Mouse (Mus musculus) yolk sac, embryonic 10.5 days (tissue): ENCODE measurements around the gene Mcat.
"Not testable (repeated sequence)": the region's sequence is repeated elsewhere in the genome, so short reads cannot be mapped to it uniquely, and the experiment has no call there.

Experiments
- DNase-seq: peaks from one replicate; pipeline ENCODE4 v3.0.0-alpha.2; 2017; ENCODE audit warnings: low spot score

Mcat gene

GRCm38 (mm10) chr15:83509950-83510804 lies 53.4 kb downstream of the Mcat start:
- DNase-seq: no peak

- DNase-seq: not testable (repeated sequence)
These were observed 62.1 kb downstream of the Mcat start for GRCm38 (mm10) chr15:83501483-83501882.

- no peak for DNase-seq
These were observed 63.2 kb downstream of the Mcat start for GRCm38 (mm10) chr15:83500352-83500751.

GRCm38 (mm10) chr15:83499211-83499755 lies 64.3 kb downstream of the Mcat start:
- DNase-seq: no peak

- no peak for DNase-seq
These were observed 66.3 kb downstream of the Mcat start for GRCm38 (mm10) chr15:83497299-83497698.
